Mouse (Mus musculus) liver, adult 2 months (tissue): ENCODE results near the gene Memo1. TPM values are rescaled to one million over a fixed set of nuclear protein-coding genes. Genes with fewer than 3 reads are reported as not detected.

Experiments
- DNase-seq: peaks from one replicate; pipeline ENCODE4 v3.0.0-alpha.2; 2011; ENCODE audit warnings: low read depth, low spot score; ENCODE audit errors: extremely low read depth
- H3K27ac ChIP-seq: fragments of 200-500 bp; replicated peaks from 2 replicates; pipeline ENCODE4 v1.5.1; 2012; ENCODE audit warnings: low read depth, mild to moderate bottlenecking, control low read depth, inconsistent platforms, low read length; ENCODE audit not compliant: insufficient read depth
- H3K27me3 ChIP-seq: fragments of 200-500 bp; 2 replicates; pipeline ENCODE4 v1.6.1; 2012; ENCODE audit warnings: mild to moderate bottlenecking, moderate library complexity, low read length, inconsistent platforms; ENCODE audit not compliant: control insufficient read depth, insufficient read depth
- H3K36me3 ChIP-seq: fragments of 200-500 bp; 2 replicates; pipeline ENCODE4 v1.6.1; 2012; ENCODE audit warnings: low read length, inconsistent platforms; ENCODE audit not compliant: control insufficient read depth, insufficient read depth
- H3K4me1 ChIP-seq: fragments of 200-500 bp; 2 replicates; pipeline ENCODE4 v1.6.1; 2011; ENCODE audit warnings: low read length; ENCODE audit not compliant: control insufficient read depth, insufficient read depth
- H3K4me3 ChIP-seq: fragments of 200-500 bp; 2 replicates; pipeline ENCODE4 v1.5.1; 2011; ENCODE audit warnings: low read depth, mild to moderate bottlenecking, control low read depth, low read length, moderate library complexity; ENCODE audit not compliant: insufficient read depth
- H3K79me2 ChIP-seq: fragments of 200-500 bp; 2 replicates; pipeline ENCODE4 v1.6.1; 2012; ENCODE audit warnings: inconsistent platforms, mild to moderate bottlenecking, low read length, moderate library complexity; ENCODE audit not compliant: control insufficient read depth, insufficient read depth
- H3K9ac ChIP-seq: fragments of 200-500 bp; 2 replicates; pipeline ENCODE4 v1.6.1; 2012; ENCODE audit warnings: low read depth, mild to moderate bottlenecking, control low read depth, inconsistent platforms, low read length
- CTCF ChIP-seq: fragments of 200-500 bp; IDR thresholded peaks from 2 replicates; pipeline ENCODE4 v1.5.1; 2011; ENCODE audit warnings: low read depth, low read length, control low read depth
- POLR2A ChIP-seq: fragments of 200-500 bp; IDR thresholded peaks from 2 replicates; pipeline ENCODE4 v1.6.1; 2011; ENCODE audit warnings: low read length, control low read depth; ENCODE audit not compliant: insufficient read depth; ENCODE audit errors: extremely low read depth
- WGBS: fragments of 180-500 bp; shearing (Covaris S2); methylation state at CpG from one replicate; pipeline ENCODE4 v1.1.7; 2018; 5-methylcytosine and 5-hydroxymethylcytosine counted together
- polyA plus RNA-seq: library from polyadenylated mRNA; depleted of rRNA; stranded (reverse); fragments of >200 nt; gene quantifications from 2 replicates; pipeline ENCODE4 v1.2.3, GENCODE M21; 2012
- total RNA-seq: library from RNA; depleted of rRNA; stranded (reverse); fragments of >200 nt; gene quantifications from 2 replicates; pipeline ENCODE4 v1.2.3, GENCODE M21; 2014

Gene Memo1
- total and polyA plus RNA-seq, 2 experiments = 31.8 to 34.5 TPM

- Histone ChIP-seq H3K4me1 (no peaks in the 10 kb centered on the region; the same call in 1 of the 2 replicates), H3K79me2 (no peaks in the 10 kb centered on the region), H3K27ac (peak overlapping the region; percentile 78), H3K36me3 (no peaks in the 10 kb centered on the region), H3K9ac (peak overlapping the region; percentile 73), H3K4me3 (peak overlapping the region; percentile 66), H3K27me3 (no peaks in the 10 kb centered on the region)
- TF ChIP-seq POLR2A = peak; percentile 68; the same call in 1 of the 2 replicates
- TF ChIP-seq CTCF = no peak
- WGBS = 1% methylated on average over 48 of the region's 48 CpGs
- DNase-seq = peak; percentile 69
Measured at GRCm38 (mm10) chr17:74316309-74316863, 21.1 kb upstream of the Memo1 start.

GRCm38 (mm10) chr17:74315445-74316308, 20.4 kb upstream of the Memo1 start:
- TF ChIP-seq POLR2A (no peak), CTCF (no peak)
- peak overlapping the region; percentile 73 for H3K9ac ChIP-seq
- 0 out of 2 replicates have a peak overlapping the region, but pooled peaks have one; percentile 3 for H3K27ac ChIP-seq
- peak overlapping the region; percentile 66 for H3K4me3 ChIP-seq
- H3K27me3 ChIP-seq = no peaks in the 10 kb centered on the region
- DNase-seq = peak; percentile 37
- H3K79me2 ChIP-seq = no peaks in the 10 kb centered on the region
- H3K36me3 ChIP-seq = no peaks in the 10 kb centered on the region
- under 1% methylated on average over 45 of the region's 45 CpGs for WGBS
- no peaks in the 10 kb centered on the region; the same call in 1 of the 2 replicates for H3K4me1 ChIP-seq

- H3K27me3 ChIP-seq = no peaks in the 10 kb centered on the region
- DNase-seq = no peak
Measured at GRCm38 (mm10) chr17:74306021-74306420, 10.7 kb upstream of the Memo1 start.

GRCm38 (mm10) chr17:74305616-74306015, 10.3 kb upstream of the Memo1 start:
- Histone ChIP-seq H3K9ac (no peak overlapping the region), H3K4me3 (no peak overlapping the region), H3K36me3 (peaks cover 4% of the 10 kb centered on the region; the same call in 1 of the 2 replicates), H3K27me3 (no peaks in the 10 kb centered on the region), H3K4me1 (no peaks in the 10 kb centered on the region), H3K79me2 (0 out of 2 replicates have a peak, but pooled peaks cover 2% of the 10 kb centered on the region), H3K27ac (no peak overlapping the region)
- 60% methylated on average over 4 of the region's 4 CpGs for WGBS
- TF ChIP-seq POLR2A (no peak), CTCF (no peak)
- peak; percentile 31 for DNase-seq

More at GRCm38 (mm10) chr17:74306021-74306420, 10.7 kb upstream of the Memo1 start:
- H3K36me3 ChIP-seq = peaks cover 4% of the 10 kb centered on the region; the same call in 1 of the 2 replicates
- H3K4me3 ChIP-seq = no peak overlapping the region
- H3K4me1 ChIP-seq = no peaks in the 10 kb centered on the region
- H3K27ac ChIP-seq = no peak overlapping the region
- no peak overlapping the region for H3K9ac ChIP-seq
- 0 out of 2 replicates have a peak, but pooled peaks cover 2% of the 10 kb centered on the region for H3K79me2 ChIP-seq
- WGBS = 91% methylated on average over 1 of the region's 1 CpGs
- TF ChIP-seq POLR2A = no peak
- no peak for TF ChIP-seq CTCF

- Histone ChIP-seq H3K27me3 (no peaks in the 10 kb centered on the region), H3K36me3 (peaks cover 5% of the 10 kb centered on the region; the same call in 1 of the 2 replicates), H3K4me1 (no peaks in the 10 kb centered on the region), H3K9ac (no peak overlapping the region), H3K79me2 (0 out of 2 replicates have a peak, but pooled peaks cover 2% of the 10 kb centered on the region), H3K27ac (no peak overlapping the region), H3K4me3 (no peak overlapping the region)
- 90% methylated on average over 4 of the region's 4 CpGs for WGBS
- no peak for TF ChIP-seq CTCF
- no peak for TF ChIP-seq POLR2A
- DNase-seq = no peak
Measured at GRCm38 (mm10) chr17:74304060-74304459, 8.7 kb upstream of the Memo1 start.
